Mouse (Mus musculus): ENCODE data around the gene Hist3h2a.

- TF ChIP-seq CTCF (IDR thresholded peaks at IDR 0.05; ENCODE audit: insufficient read depth, low read depth, low read length) (peak; percentile 87), POLR2A (IDR thresholded peaks at IDR 0.05; ENCODE audit: insufficient read depth, low read depth, low read length) (no peak)
Observed at GRCm38 (mm10) chr11:58927790-58928651, 26.5 kb upstream of the Hist3h2a start.

All from olfactory bulb, adult 2 months (tissue).